Mouse (Mus musculus): ENCODE data around the gene Ezr. TPM values are rescaled to one million over a fixed set of nuclear protein-coding genes. Genes with fewer than 3 reads are reported as not detected.

The Ezr gene
- polyA plus RNA-seq (2012; rRNA removed) = 42.8 and 44.5 TPM in 2 replicates

DNA sequence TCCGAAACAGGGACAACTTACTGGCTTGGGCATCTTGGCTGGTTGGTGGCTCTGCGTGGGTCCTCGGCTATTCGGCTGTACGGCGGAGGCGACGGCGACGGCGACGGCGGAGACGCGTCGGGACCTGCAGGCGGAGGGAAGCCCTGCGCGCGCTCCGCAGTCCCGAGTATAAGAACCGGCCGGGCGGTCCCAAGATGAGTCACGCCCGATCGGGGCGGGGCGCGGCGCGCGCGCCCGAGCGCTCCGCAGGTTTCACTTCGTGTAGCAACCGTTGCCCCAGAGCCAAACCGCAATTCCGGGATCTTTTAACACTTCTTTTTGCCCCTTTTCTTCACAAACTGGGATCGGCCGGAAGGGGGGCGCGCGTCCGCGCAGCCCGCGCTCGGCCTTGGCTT lies at the start of gene Ezr:
TSS of gene Ezr (minus strand) at position 174 of the 395 bp plus-strand sequence.
- TF ChIP-seq POLR2A (IDR thresholded peaks at IDR 0.05; ENCODE audit: borderline replicate concordance, extremely low read depth, insufficient read depth, insufficient read length, poor library complexity, severe bottlenecking) = peak; percentile 55; the same call in 1 of the 2 replicates
- no peak for TF ChIP-seq CTCF (IDR thresholded peaks at IDR 0.05; ENCODE audit: borderline replicate concordance, extremely low read depth, insufficient read depth, insufficient read length)
- peak; percentile 92 for DNase-seq (ENCODE audit: low read depth)

- TF ChIP-seq POLR2A (IDR thresholded peaks at IDR 0.05; ENCODE audit: borderline replicate concordance, extremely low read depth, insufficient read depth, insufficient read length, poor library complexity, severe bottlenecking) (no peak), CTCF (IDR thresholded peaks at IDR 0.05; ENCODE audit: borderline replicate concordance, extremely low read depth, insufficient read depth, insufficient read length) (no peak)
- no peak for DNase-seq (ENCODE audit: low read depth)
Measured at GRCm38 (mm10) chr17:6830004-6830592, 47.5 kb upstream of the Ezr start.

- TF ChIP-seq POLR2A (IDR thresholded peaks at IDR 0.05; ENCODE audit: borderline replicate concordance, extremely low read depth, insufficient read depth, insufficient read length, poor library complexity, severe bottlenecking) (no peak), CTCF (IDR thresholded peaks at IDR 0.05; ENCODE audit: borderline replicate concordance, extremely low read depth, insufficient read depth, insufficient read length) (no peak)
Measured at GRCm38 (mm10) chr17:6828531-6829150, 46.1 kb upstream of the Ezr start.

GRCm38 (mm10) chr17:6827740-6828461 lies 45.3 kb upstream of the Ezr start:
- DNase-seq (ENCODE audit: low read depth) = peak; percentile 98
- peak; percentile 54; the same call in 1 of the 2 replicates for TF ChIP-seq POLR2A (IDR thresholded peaks at IDR 0.05; ENCODE audit: borderline replicate concordance, extremely low read depth, insufficient read depth, insufficient read length, poor library complexity, severe bottlenecking)
- no peak for TF ChIP-seq CTCF (IDR thresholded peaks at IDR 0.05; ENCODE audit: borderline replicate concordance, extremely low read depth, insufficient read depth, insufficient read length)

More at GRCm38 (mm10) chr17:6828531-6829150, 46.1 kb upstream of the Ezr start:
- DNase-seq (ENCODE audit: low read depth) = no peak

- TF ChIP-seq POLR2A (IDR thresholded peaks at IDR 0.05; ENCODE audit: borderline replicate concordance, extremely low read depth, insufficient read depth, insufficient read length, poor library complexity, severe bottlenecking) (no peak), CTCF (IDR thresholded peaks at IDR 0.05; ENCODE audit: borderline replicate concordance, extremely low read depth, insufficient read depth, insufficient read length) (no peak)
- DNase-seq (ENCODE audit: low read depth) = no peak
Measured at GRCm38 (mm10) chr17:6827159-6827733, 44.7 kb upstream of the Ezr start.

DNA sequence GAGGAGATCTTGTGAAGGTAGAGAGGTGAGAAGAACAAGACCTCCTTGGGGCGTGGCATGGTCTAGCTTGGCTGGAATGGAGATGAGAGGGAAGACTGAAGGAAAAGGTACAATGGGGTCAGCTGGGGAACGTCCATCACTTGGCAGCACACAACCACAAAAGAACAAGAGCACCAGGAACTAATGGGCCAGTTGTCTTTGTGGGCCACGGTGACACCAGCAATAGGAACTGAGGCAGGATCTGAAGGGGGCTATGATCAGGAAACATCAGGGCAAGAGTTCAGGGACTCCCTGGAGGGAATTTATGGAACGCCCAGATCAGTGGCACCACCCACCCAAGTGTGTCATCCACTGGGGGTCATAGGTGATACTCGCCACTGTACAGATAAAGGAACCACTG lies 34.2 kb upstream of the Ezr start:
- no peak for DNase-seq (ENCODE audit: low read depth)

DNA sequence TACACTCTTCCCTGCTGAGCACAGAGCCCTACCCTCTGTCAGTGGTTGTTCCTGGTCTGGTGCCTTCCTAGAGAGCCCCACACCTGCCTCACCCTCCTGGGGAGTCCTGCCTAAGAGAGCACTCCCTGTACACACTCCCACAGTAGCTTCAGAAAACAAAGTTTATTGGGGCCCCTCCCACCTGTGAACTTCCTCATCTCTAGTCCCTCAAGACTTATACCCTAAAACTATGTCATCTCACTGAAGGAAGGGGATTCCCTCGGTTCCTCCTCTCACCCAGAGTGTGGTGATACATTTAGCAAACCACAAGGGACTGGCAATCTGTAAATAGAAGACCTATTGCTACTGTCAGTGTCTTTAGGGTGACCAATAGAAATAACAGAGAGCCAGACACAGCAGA lies 33.6 kb upstream of the Ezr start:
- DNase-seq (ENCODE audit: low read depth) = no peak

More for the DNA sequence above, 34.2 kb upstream of the Ezr start:
- no peak for TF ChIP-seq CTCF (IDR thresholded peaks at IDR 0.05; ENCODE audit: borderline replicate concordance, extremely low read depth, insufficient read depth, insufficient read length)
- TF ChIP-seq POLR2A (IDR thresholded peaks at IDR 0.05; ENCODE audit: borderline replicate concordance, extremely low read depth, insufficient read depth, insufficient read length, poor library complexity, severe bottlenecking) = no peak

GRCm38 (mm10) chr17:6814656-6815055 lies 32.1 kb upstream of the Ezr start:
- TF ChIP-seq CTCF (IDR thresholded peaks at IDR 0.05; ENCODE audit: borderline replicate concordance, extremely low read depth, insufficient read depth, insufficient read length) (no peak), POLR2A (IDR thresholded peaks at IDR 0.05; ENCODE audit: borderline replicate concordance, extremely low read depth, insufficient read depth, insufficient read length, poor library complexity, severe bottlenecking) (no peak)
- DNase-seq (ENCODE audit: low read depth) = peak; percentile 60

More for the DNA sequence above, 33.6 kb upstream of the Ezr start:
- TF ChIP-seq CTCF (IDR thresholded peaks at IDR 0.05; ENCODE audit: borderline replicate concordance, extremely low read depth, insufficient read depth, insufficient read length) (no peak), POLR2A (IDR thresholded peaks at IDR 0.05; ENCODE audit: borderline replicate concordance, extremely low read depth, insufficient read depth, insufficient read length, poor library complexity, severe bottlenecking) (no peak)

GRCm38 (mm10) chr17:6812851-6813191 lies 30.2 kb upstream of the Ezr start:
- DNase-seq (ENCODE audit: low read depth) = peak; percentile 44
- TF ChIP-seq CTCF (IDR thresholded peaks at IDR 0.05; ENCODE audit: borderline replicate concordance, extremely low read depth, insufficient read depth, insufficient read length) (no peak), POLR2A (IDR thresholded peaks at IDR 0.05; ENCODE audit: borderline replicate concordance, extremely low read depth, insufficient read depth, insufficient read length, poor library complexity, severe bottlenecking) (no peak)

DNA sequence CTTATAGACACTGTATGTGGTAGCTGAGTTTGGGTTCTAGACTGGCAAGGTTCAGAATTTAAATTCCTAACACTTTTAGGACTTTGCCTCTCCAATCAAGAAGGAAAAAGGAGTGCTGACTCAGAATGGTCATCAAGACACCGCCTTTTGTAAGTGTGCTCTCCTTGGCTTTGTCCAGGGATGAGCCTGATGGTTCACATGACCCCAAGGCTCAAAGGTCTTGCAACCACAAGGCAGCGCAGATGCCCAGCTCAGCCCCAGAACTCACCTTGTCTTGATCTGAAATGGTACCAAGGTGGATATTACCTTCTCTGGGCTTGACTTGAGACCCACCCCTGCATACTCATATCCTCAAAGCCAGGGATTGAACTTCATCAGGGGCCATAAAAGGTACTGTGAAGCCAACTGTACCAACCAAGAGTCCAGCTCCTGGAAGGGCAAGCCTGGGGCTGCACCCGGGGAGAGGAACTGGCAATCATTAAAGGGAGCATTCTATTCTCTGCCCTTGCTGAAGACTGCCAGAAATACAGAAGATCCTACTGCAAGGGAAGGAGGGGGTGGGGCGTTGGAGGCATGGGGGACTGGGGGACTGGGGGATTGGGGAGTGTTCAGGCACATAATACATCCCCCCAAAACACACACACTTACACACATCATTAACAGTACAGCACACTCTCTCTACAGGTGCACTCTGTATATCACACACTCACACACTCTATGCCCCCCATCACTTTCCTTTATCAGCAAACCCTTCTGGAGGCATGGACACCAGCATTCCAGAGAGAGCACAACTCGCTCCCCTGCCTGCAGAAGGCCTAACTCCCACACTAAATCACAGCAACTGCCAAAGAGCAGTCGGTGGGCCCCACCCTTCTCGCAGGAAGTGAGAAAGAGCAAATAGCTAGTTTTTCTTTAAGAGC lies 29.6 kb upstream of the Ezr start:
- TF ChIP-seq CTCF (IDR thresholded peaks at IDR 0.05; ENCODE audit: borderline replicate concordance, extremely low read depth, insufficient read depth, insufficient read length) (no peak), POLR2A (IDR thresholded peaks at IDR 0.05; ENCODE audit: borderline replicate concordance, extremely low read depth, insufficient read depth, insufficient read length, poor library complexity, severe bottlenecking) (no peak)

More for the DNA sequence above, 29.6 kb upstream of the Ezr start:
- no peak for DNase-seq (ENCODE audit: low read depth)

Data from brain, embryonic 14.5 days (tissue).